Mouse (Mus musculus) ES-Bruce4 (cell line): ENCODE results near the gene Lbp. TPM values are rescaled to one million over a fixed set of nuclear protein-coding genes. Genes with fewer than 3 reads are reported as not detected.

Experiments used
- H3K27ac ChIP-seq: 2 replicates; pipeline ENCODE4 v1.5.1; 2012; ENCODE audit warnings: low read length, inconsistent platforms; ENCODE audit not compliant: insufficient read depth
- H3K27me3 ChIP-seq: 2 replicates; pipeline ENCODE4 v1.6.1; 2012; ENCODE audit warnings: mild to moderate bottlenecking, low read length, inconsistent platforms; ENCODE audit not compliant: control insufficient read depth, poor library complexity, insufficient read depth, severe bottlenecking
- H3K36me3 ChIP-seq: 2 replicates; pipeline ENCODE4 v1.6.1; 2012; ENCODE audit warnings: inconsistent platforms, mild to moderate bottlenecking, low read length, moderate library complexity; ENCODE audit not compliant: control insufficient read depth, poor library complexity, insufficient read depth, severe bottlenecking
- H3K4me1 ChIP-seq: one replicate; pipeline ENCODE4 v1.8.1; 2011; ENCODE audit warnings: low read length; ENCODE audit not compliant: control insufficient read depth, insufficient read depth
- H3K4me3 ChIP-seq: 2 replicates; pipeline ENCODE4 v1.5.1; 2011; ENCODE audit warnings: low read depth, mild to moderate bottlenecking, low read length
- H3K9ac ChIP-seq: 2 replicates; pipeline ENCODE4 v1.6.1; 2012; ENCODE audit warnings: low read depth, mild to moderate bottlenecking, inconsistent platforms; ENCODE audit not compliant: poor library complexity, severe bottlenecking
- H3K9me3 ChIP-seq: replicated peaks from 2 replicates; pipeline ENCODE4 v1.6.1; 2012; ENCODE audit warnings: mild to moderate bottlenecking, low read length, inconsistent platforms; ENCODE audit not compliant: control insufficient read depth, poor library complexity, insufficient read depth, severe bottlenecking
- CTCF ChIP-seq: IDR thresholded peaks from one replicate; pipeline ENCODE4 v1.8.1; 2011; ENCODE audit warnings: low read depth, low read length
- EP300 ChIP-seq: IDR thresholded peaks from 2 replicates; pipeline ENCODE4 v1.6.1; 2011; ENCODE audit warnings: low read depth, low read length; ENCODE audit not compliant: insufficient read depth
- POLR2A ChIP-seq: IDR thresholded peaks from one replicate; pipeline ENCODE4 v1.8.1; 2011; ENCODE audit warnings: low read length; ENCODE audit not compliant: insufficient read depth
- polyA plus RNA-seq: library from polyadenylated mRNA; stranded (reverse); fragments of >200 nt; gene quantifications from 2 replicates; pipeline ENCODE4 v1.2.4, GENCODE M21; 2011; ENCODE audit warnings: low read depth; ENCODE audit not compliant: missing spikeins, insufficient read depth, insufficient read length

Lbp gene
- polyA plus RNA-seq, 1 experiment, result 0.43 TPM

- H3K9ac ChIP-seq, result no peak overlapping the region
- peaks cover 5% of the 10 kb centered on the region for H3K4me1 ChIP-seq
- no peaks in the 10 kb centered on the region for H3K9me3 ChIP-seq
- no peak overlapping the region for H3K27ac ChIP-seq
- no peaks in the 10 kb centered on the region for H3K27me3 ChIP-seq
- TF ChIP-seq CTCF (no peak), EP300 (no peak), POLR2A (no peak)
- H3K36me3 ChIP-seq, result no peaks in the 10 kb centered on the region
- H3K4me3 ChIP-seq, result no peak overlapping the region
Observed at GRCm38 (mm10) chr2:158279656-158280055, 26.6 kb upstream of the Lbp start.

GRCm38 (mm10) chr2:158281497-158282205 lies 24.6 kb upstream of the Lbp start:
- Histone ChIP-seq H3K4me1 (peaks cover 5% of the 10 kb centered on the region), H3K27me3 (no peaks in the 10 kb centered on the region), H3K36me3 (no peaks in the 10 kb centered on the region), H3K27ac (no peak overlapping the region), H3K9ac (no peak overlapping the region), H3K4me3 (no peak overlapping the region), H3K9me3 (no peaks in the 10 kb centered on the region)
- TF ChIP-seq EP300, result no peak
- TF ChIP-seq POLR2A, result no peak
- TF ChIP-seq CTCF, result no peak

- no peak overlapping the region for H3K9ac ChIP-seq
- H3K9me3 ChIP-seq, result no peaks in the 10 kb centered on the region
- H3K27me3 ChIP-seq, result no peaks in the 10 kb centered on the region
- TF ChIP-seq EP300 (no peak), CTCF (no peak), POLR2A (no peak)
- H3K36me3 ChIP-seq, result no peaks in the 10 kb centered on the region
- no peak overlapping the region for H3K27ac ChIP-seq
- no peak overlapping the region for H3K4me3 ChIP-seq
- H3K4me1 ChIP-seq, result peaks cover 5% of the 10 kb centered on the region
Observed at GRCm38 (mm10) chr2:158283136-158283535, 23.2 kb upstream of the Lbp start.

- no peak overlapping the region for H3K9ac ChIP-seq
- no peaks in the 10 kb centered on the region for H3K36me3 ChIP-seq
- no peak for TF ChIP-seq CTCF
- TF ChIP-seq POLR2A, result no peak
- H3K9me3 ChIP-seq, result no peaks in the 10 kb centered on the region
- H3K27me3 ChIP-seq, result no peaks in the 10 kb centered on the region
- no peak overlapping the region for H3K4me3 ChIP-seq
- peaks cover 5% of the 10 kb centered on the region for H3K4me1 ChIP-seq
- H3K27ac ChIP-seq, result no peak overlapping the region
Observed at GRCm38 (mm10) chr2:158283771-158284170, 22.5 kb upstream of the Lbp start.

GRCm38 (mm10) chr2:158284571-158284970 lies 21.7 kb upstream of the Lbp start:
- H3K27ac ChIP-seq, result no peak overlapping the region
- no peaks in the 10 kb centered on the region for H3K36me3 ChIP-seq
- no peaks in the 10 kb centered on the region for H3K9me3 ChIP-seq
- TF ChIP-seq CTCF (peak; percentile 99), POLR2A (no peak), EP300 (0 out of 2 replicates have a peak, but pooled peaks have one; percentile 41)
- peaks cover 5% of the 10 kb centered on the region for H3K4me1 ChIP-seq
- H3K4me3 ChIP-seq, result no peak overlapping the region; the same call in 1 of the 2 replicates
- H3K9ac ChIP-seq, result no peak overlapping the region
- H3K27me3 ChIP-seq, result no peaks in the 10 kb centered on the region

- Histone ChIP-seq H3K36me3 (no peaks in the 10 kb centered on the region), H3K4me1 (peaks cover 5% of the 10 kb centered on the region), H3K4me3 (no peak overlapping the region), H3K9ac (no peak overlapping the region), H3K9me3 (no peaks in the 10 kb centered on the region), H3K27me3 (no peaks in the 10 kb centered on the region), H3K27ac (no peak overlapping the region)
- TF ChIP-seq CTCF (no peak), POLR2A (no peak), EP300 (no peak)
Observed at GRCm38 (mm10) chr2:158285655-158286054, 20.6 kb upstream of the Lbp start.
